Mouse (Mus musculus) gastrocnemius, adult 2 months (tissue): ENCODE data around the gene Edil3. TPM values are rescaled to one million over a fixed set of nuclear protein-coding genes. Genes with fewer than 3 reads are reported as not detected.

Source experiments
- DNase-seq: peaks from one replicate; pipeline ENCODE4 v3.0.0; 2022
- H3K27ac ChIP-seq: fragments of 200-600 bp; 2 replicates; pipeline ENCODE4 v1.8.1; 2022; ENCODE audit warnings: mild to moderate bottlenecking
- H3K4me3 ChIP-seq: fragments of 200-600 bp; 2 replicates; pipeline ENCODE4 v1.8.1; 2022; ENCODE audit warnings: mild to moderate bottlenecking, moderate library complexity
- CTCF ChIP-seq: fragments of 200-600 bp; IDR thresholded peaks from 2 replicates; pipeline ENCODE4 v1.8.1; 2022; ENCODE audit warnings: antibody characterized with exemption, mild to moderate bottlenecking, moderate library complexity
- intact Hi-C: fragments of 180-260 bp; cut with DNase I; formaldehyde crosslinking; loops from one replicate; pipeline ENCODE4 v1.15.1; 2025
- total RNA-seq, 2 experiments: library from RNA; stranded (reverse); gene quantifications; 2 replicates each; pipeline ENCODE4 v1.2.3; 2021

Gene Edil3
- total RNA-seq, 2 experiments from 2014 or later, result 0.28 to 0.70 TPM

- no peak for TF ChIP-seq CTCF
- no peak overlapping the region for H3K4me3 ChIP-seq
- no peak overlapping the region for H3K27ac ChIP-seq
These were observed 514.8 kb downstream of the Edil3 start for GRCm38 (mm10) chr13:89335908-89336579.

GRCm38 (mm10) chr13:89339055-89339454, 517.8 kb downstream of the Edil3 start:
- TF ChIP-seq CTCF, result no peak
- DNase-seq, result no peak
- no peak overlapping the region for H3K4me3 ChIP-seq
- intact Hi-C loops, result no loop called here
- H3K27ac ChIP-seq, result no peak overlapping the region

More at GRCm38 (mm10) chr13:89335908-89336579, 514.8 kb downstream of the Edil3 start:
- intact Hi-C loops, result no loop called here
- DNase-seq, result no peak

- no peak for DNase-seq
- intact Hi-C loops, result no loop called here
- no peak overlapping the region for H3K27ac ChIP-seq
- no peak for TF ChIP-seq CTCF
- no peak overlapping the region for H3K4me3 ChIP-seq
These were observed 518.5 kb downstream of the Edil3 start for GRCm38 (mm10) chr13:89339776-89340175.

- no peak for DNase-seq
- no peak overlapping the region for H3K27ac ChIP-seq
- H3K4me3 ChIP-seq, result no peak overlapping the region
- intact Hi-C loops, result no loop called here
- TF ChIP-seq CTCF, result no peak
These were observed 534.0 kb downstream of the Edil3 start for GRCm38 (mm10) chr13:89355234-89355633.

GRCm38 (mm10) chr13:89358407-89358806, 537.1 kb downstream of the Edil3 start:
- Histone ChIP-seq H3K4me3 (no peak overlapping the region), H3K27ac (no peak overlapping the region)
- intact Hi-C loops, result no loop called here
- no peak for DNase-seq
- no peak for TF ChIP-seq CTCF

GRCm38 (mm10) chr13:89362274-89362673, 541.0 kb downstream of the Edil3 start:
- H3K4me3 ChIP-seq, result no peak overlapping the region
- TF ChIP-seq CTCF, result no peak
- no peak for DNase-seq
- intact Hi-C loops, result no loop called here
- no peak overlapping the region for H3K27ac ChIP-seq

- Histone ChIP-seq H3K27ac (no peak overlapping the region), H3K4me3 (no peak overlapping the region)
- TF ChIP-seq CTCF, result no peak
- intact Hi-C loops, result no loop called here
- no peak for DNase-seq
These were observed 550.0 kb downstream of the Edil3 start for GRCm38 (mm10) chr13:89371253-89371652.

GRCm38 (mm10) chr13:89371656-89372240, 550.5 kb downstream of the Edil3 start:
- Histone ChIP-seq H3K4me3 (no peak overlapping the region), H3K27ac (no peak overlapping the region)
- intact Hi-C loops, result no loop called here
- DNase-seq, result no peak
- no peak for TF ChIP-seq CTCF
